Mouse (Mus musculus) hindbrain, embryonic 15.5 days (tissue): ENCODE measurements around the gene Atp5g2. TPM values are rescaled to one million over a fixed set of nuclear protein-coding genes. Genes with fewer than 3 reads are reported as not detected.
"Not testable (repeated sequence)": the region's sequence is repeated elsewhere in the genome, so short reads cannot be mapped to it uniquely, and the experiment has no call there.

ENCODE experiments used
- ATAC-seq: fragments of 200-750 bp; cut with Nextera tagmentation; 2 replicates; pipeline ENCODE4 v1.8.0; 2017; ENCODE audit warnings: low read depth, moderate number of reproducible peaks, moderate TSS enrichment; ENCODE audit not compliant: low FRiP score
- H3K27ac ChIP-seq: fragments of 300-500 bp; sonication (generic); replicated peaks from 2 replicates; pipeline ENCODE4 v1.5.1; 2015; ENCODE audit warnings: mild to moderate bottlenecking, inconsistent platforms
- H3K27me3 ChIP-seq: fragments of 300-500 bp; sonication (generic); 2 replicates; pipeline ENCODE4 v1.6.1; 2015; ENCODE audit warnings: control low read depth, inconsistent platforms
- H3K36me3 ChIP-seq: fragments of 300-500 bp; sonication (generic); 2 replicates; pipeline ENCODE4 v1.6.1; 2015; ENCODE audit warnings: control low read depth, inconsistent platforms
- H3K4me1 ChIP-seq: fragments of 300-500 bp; sonication (generic); replicated peaks from 2 replicates; pipeline ENCODE4 v1.6.1; 2015; ENCODE audit warnings: control low read depth, inconsistent platforms
- H3K4me2 ChIP-seq: fragments of 300-500 bp; sonication (generic); 2 replicates; pipeline ENCODE4 v1.6.1; 2015; ENCODE audit warnings: moderate library complexity, mild to moderate bottlenecking, inconsistent platforms
- H3K4me3 ChIP-seq: fragments of 300-500 bp; sonication (generic); 2 replicates; pipeline ENCODE4 v1.5.1; 2015; ENCODE audit warnings: mild to moderate bottlenecking, inconsistent platforms
- H3K9ac ChIP-seq: fragments of 300-500 bp; sonication (generic); 2 replicates; pipeline ENCODE4 v1.6.1; 2015; ENCODE audit warnings: inconsistent platforms
- H3K9me3 ChIP-seq: fragments of 300-500 bp; sonication (generic); 2 replicates; pipeline ENCODE4 v1.6.1; 2016; ENCODE audit warnings: control low read depth, inconsistent platforms
- WGBS: fragments of 180-500 bp; shearing (Covaris S2); methylation state at CpG from one replicate; pipeline ENCODE4 v1.1.7; 2015; 5-methylcytosine and 5-hydroxymethylcytosine counted together
- polyA plus RNA-seq: library from polyadenylated mRNA; unstranded; fragments of >200 nt; fragmentation: Nextera tagmentation; extraction: Ambion mirVana; gene quantifications from 2 replicates; pipeline ENCODE4 v1.2.1, GENCODE M21; 2015

Gene Atp5g2
- polyA plus RNA-seq, 1 experiment from 2014 or later: 51.0 TPM

- not testable (repeated sequence) for H3K27me3 ChIP-seq, H3K4me3 ChIP-seq, H3K9ac ChIP-seq, H3K4me1 ChIP-seq, ATAC-seq, H3K9me3 ChIP-seq, H3K27ac ChIP-seq, H3K4me2 ChIP-seq
- WGBS: no CpG with 5 or more reads among the region's 2 CpGs
- H3K36me3 ChIP-seq: peaks cover 45% of the 10 kb centered on the region
Measured at GRCm38 (mm10) chr15:102662601-102663000, 9.6 kb downstream of the Atp5g2 start.

DNA sequence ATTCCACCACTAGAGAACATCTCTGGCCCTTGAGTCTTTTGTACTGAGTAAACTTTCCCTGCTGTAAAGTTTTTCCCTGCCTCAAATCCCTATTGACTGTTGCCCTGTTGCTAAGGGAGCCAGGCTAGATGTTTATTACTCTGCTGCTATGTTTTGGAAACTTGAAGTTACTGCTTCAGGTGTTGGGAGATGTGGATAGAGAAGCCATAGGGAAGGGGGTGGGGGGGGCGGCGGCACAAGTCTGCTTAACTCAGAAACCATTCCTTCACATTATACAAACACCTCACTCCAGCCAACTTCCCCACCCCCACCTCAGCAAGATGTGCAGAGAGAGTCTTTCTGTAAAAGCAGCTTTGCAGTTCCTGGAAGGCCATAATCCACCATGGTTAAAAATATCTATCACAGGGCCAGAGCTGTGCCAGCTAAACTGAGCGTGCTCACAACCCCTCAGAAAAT is 14.2 kb downstream of the Atp5g2 start:
- WGBS: 82% methylated on average over 3 of the region's 3 CpGs
- no peak overlapping the region for H3K9ac ChIP-seq
- ATAC-seq: no peak
- H3K27me3 ChIP-seq: no peaks in the 10 kb centered on the region
- H3K9me3 ChIP-seq: no peaks in the 10 kb centered on the region
- peaks cover 12% of the 10 kb centered on the region for H3K36me3 ChIP-seq
- peak overlapping the region; percentile 80; the same call in 1 of the 2 replicates for H3K27ac ChIP-seq
- H3K4me1 ChIP-seq: peaks cover 11% of the 10 kb centered on the region; the same call in 1 of the 2 replicates
- H3K4me2 ChIP-seq: no peak overlapping the region
- H3K4me3 ChIP-seq: no peak overlapping the region

- Histone ChIP-seq H3K27ac (peak overlapping the region; percentile 80), H3K9me3 (no peaks in the 10 kb centered on the region), H3K4me2 (no peak overlapping the region), H3K4me1 (peaks cover 11% of the 10 kb centered on the region; the same call in 1 of the 2 replicates), H3K36me3 (0 out of 2 replicates have a peak, but pooled peaks cover 3% of the 10 kb centered on the region), H3K27me3 (no peaks in the 10 kb centered on the region), H3K9ac (no peak overlapping the region), H3K4me3 (no peak overlapping the region)
- 15% methylated on average over 4 of the region's 4 CpGs for WGBS
- ATAC-seq: peak; percentile 54; the same call in 1 of the 2 replicates
Measured at GRCm38 (mm10) chr15:102656658-102657057, 15.5 kb downstream of the Atp5g2 start.

DNA sequence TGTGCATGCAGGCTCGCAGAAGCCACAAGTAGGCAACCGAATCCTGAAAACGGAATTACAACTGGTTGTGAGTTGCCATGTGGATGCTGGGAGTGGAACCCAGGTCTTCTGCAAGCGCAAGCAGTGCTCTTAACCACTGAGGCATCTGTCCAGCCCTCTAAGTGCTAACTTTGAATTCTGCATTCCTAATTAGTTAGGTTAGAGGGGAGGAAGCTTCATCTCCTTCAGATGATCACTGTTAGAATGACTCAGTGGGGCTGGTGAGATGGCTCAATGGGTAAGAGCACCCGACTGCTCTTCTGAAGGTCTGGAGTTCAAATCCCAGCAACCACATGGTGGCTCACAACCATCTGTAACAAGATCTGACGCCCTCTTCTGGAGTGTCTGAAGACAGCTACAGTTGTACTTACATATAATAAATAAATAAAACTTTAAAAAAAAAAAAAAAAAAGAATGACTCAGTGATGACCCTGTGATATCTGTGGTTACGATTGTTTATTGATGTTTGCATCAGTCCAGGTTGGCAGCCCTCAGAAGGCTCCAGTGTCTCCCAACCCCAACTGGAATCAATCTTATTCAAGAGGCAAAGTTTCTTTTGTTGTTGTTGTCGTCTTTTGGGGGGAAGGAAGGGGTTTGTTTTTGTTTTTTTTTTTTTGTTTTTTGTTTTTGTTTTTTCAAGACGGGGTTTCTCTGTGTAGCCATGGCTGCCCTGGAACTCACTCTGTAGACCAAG is 20.1 kb downstream of the Atp5g2 start:
- not testable (repeated sequence) for H3K9ac ChIP-seq, ATAC-seq, H3K36me3 ChIP-seq, H3K27me3 ChIP-seq, H3K27ac ChIP-seq, H3K4me3 ChIP-seq, H3K9me3 ChIP-seq, H3K4me2 ChIP-seq, H3K4me1 ChIP-seq
- WGBS: 87% methylated on average over 9 of the region's 9 CpGs

GRCm38 (mm10) chr15:102651107-102651506 is 21.0 kb downstream of the Atp5g2 start:
- Histone ChIP-seq H3K4me2 (no peak overlapping the region), H3K36me3 (no peaks in the 10 kb centered on the region), H3K27ac (no peak overlapping the region), H3K9me3 (no peaks in the 10 kb centered on the region), H3K4me1 (no peaks in the 10 kb centered on the region), H3K27me3 (no peaks in the 10 kb centered on the region), H3K9ac (no peak overlapping the region), H3K4me3 (no peak overlapping the region)
- WGBS: 85% methylated on average over 3 of the region's 3 CpGs
- ATAC-seq: no peak

- WGBS: 71% methylated on average over 3 of the region's 3 CpGs
- H3K9ac ChIP-seq: no peak overlapping the region
- H3K9me3 ChIP-seq: no peaks in the 10 kb centered on the region
- no peaks in the 10 kb centered on the region for H3K27me3 ChIP-seq
- H3K4me2 ChIP-seq: no peak overlapping the region
- ATAC-seq: no peak
- no peak overlapping the region for H3K27ac ChIP-seq
- H3K4me3 ChIP-seq: no peak overlapping the region
- H3K4me1 ChIP-seq: no peaks in the 10 kb centered on the region
- H3K36me3 ChIP-seq: no peaks in the 10 kb centered on the region
Measured at GRCm38 (mm10) chr15:102635817-102636216, 36.3 kb downstream of the Atp5g2 start.

DNA sequence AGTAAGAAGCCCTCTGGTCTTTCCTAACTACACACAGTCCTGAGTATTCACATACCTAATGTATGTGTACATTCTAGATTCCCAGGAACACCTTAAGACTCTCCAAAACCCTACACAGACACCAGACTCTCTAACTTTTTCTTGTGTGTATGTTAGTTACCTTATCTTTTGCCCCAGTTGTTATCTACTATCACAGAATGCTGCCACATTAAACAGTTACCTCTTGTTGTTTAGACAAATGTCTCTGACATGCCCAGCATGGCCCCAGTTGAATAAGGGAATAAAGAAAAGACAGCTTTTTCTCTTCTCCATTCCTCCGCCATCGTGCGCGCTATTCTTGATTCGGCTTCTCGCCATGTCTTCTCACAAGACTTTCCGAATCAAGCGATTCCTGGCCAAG is 37.5 kb downstream of the Atp5g2 start:
- Histone ChIP-seq H3K9ac (no peak overlapping the region), H3K36me3 (no peaks in the 10 kb centered on the region), H3K4me2 (no peak overlapping the region), H3K4me1 (no peaks in the 10 kb centered on the region), H3K9me3 (no peaks in the 10 kb centered on the region), H3K27me3 (no peaks in the 10 kb centered on the region), H3K4me3 (no peak overlapping the region), H3K27ac (no peak overlapping the region)
- WGBS: 93% methylated on average over 8 of the region's 8 CpGs
- no peak for ATAC-seq

DNA sequence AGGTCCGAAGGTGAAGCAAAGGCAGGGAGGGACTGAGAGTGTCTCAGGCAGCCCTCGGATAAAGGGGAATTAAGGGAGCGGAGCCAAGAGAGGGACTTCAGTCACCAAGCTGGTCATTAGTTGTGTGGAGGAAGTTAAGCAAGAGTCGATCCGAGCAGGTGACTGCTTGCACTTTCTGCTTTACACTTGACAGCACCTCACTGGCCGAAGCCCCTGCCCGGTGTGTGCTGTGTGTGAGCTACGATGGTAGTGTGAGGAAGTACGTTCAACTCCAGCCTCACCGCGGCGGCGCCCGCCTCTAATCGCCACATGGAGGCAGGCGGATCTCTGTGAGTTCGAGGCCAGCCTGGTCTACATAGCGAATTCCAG is 46.5 kb downstream of the Atp5g2 start:
- 1% methylated on average over 18 of the region's 18 CpGs for WGBS
- peak overlapping the region; percentile 62 for H3K4me3 ChIP-seq

GRCm38 (mm10) chr15:102624970-102625686 is 47.0 kb downstream of the Atp5g2 start, which contains the start of the genes Gm28047 and Atf7:
Gene Gm28047 (minus strand): TSS chr15:102625067.
Gene Atf7 (minus strand): TSS chr15:102625464.
- H3K4me3 ChIP-seq: peak within 1 kb of the TSS; percentile 62
- no peaks in the 10 kb centered on the region for H3K36me3 ChIP-seq
- WGBS: under 1% methylated on average over 51 of the region's 51 CpGs
- H3K4me2 ChIP-seq: peak within 1 kb of the TSS; percentile 72
- peak within 1 kb of the TSS; percentile 93 for H3K27ac ChIP-seq
- no peaks in the 10 kb centered on the region for H3K9me3 ChIP-seq
- H3K9ac ChIP-seq: peak within 1 kb of the TSS; percentile 62
- no peaks in the 10 kb centered on the region for H3K27me3 ChIP-seq
- peak; percentile 100 for ATAC-seq
- peaks cover 24% of the 10 kb centered on the region for H3K4me1 ChIP-seq

More for the DNA sequence above, 46.5 kb downstream of the Atp5g2 start:
- ATAC-seq: peak; percentile 37; the same call in 1 of the 2 replicates
- Histone ChIP-seq H3K4me1 (peaks cover 24% of the 10 kb centered on the region), H3K9ac (peak overlapping the region; percentile 62), H3K36me3 (no peaks in the 10 kb centered on the region), H3K27me3 (no peaks in the 10 kb centered on the region), H3K4me2 (peak overlapping the region; percentile 72), H3K27ac (peak overlapping the region; percentile 93), H3K9me3 (no peaks in the 10 kb centered on the region)

- Histone ChIP-seq H3K27me3 (no peaks in the 10 kb centered on the region), H3K36me3 (no peaks in the 10 kb centered on the region), H3K9me3 (no peaks in the 10 kb centered on the region), H3K4me1 (peaks cover 24% of the 10 kb centered on the region), H3K4me2 (peak overlapping the region; percentile 72), H3K27ac (peak overlapping the region; percentile 93; the same call in 1 of the 2 replicates), H3K9ac (peak overlapping the region; percentile 38), H3K4me3 (peak overlapping the region; percentile 62)
- WGBS: 6% methylated on average over 17 of the region's 17 CpGs
- ATAC-seq: no peak; the same call in 1 of the 2 replicates
Measured at GRCm38 (mm10) chr15:102624291-102624969, 47.7 kb downstream of the Atp5g2 start.

- H3K4me1 ChIP-seq: peaks cover 24% of the 10 kb centered on the region
- H3K9ac ChIP-seq: no peak overlapping the region
- H3K27ac ChIP-seq: no peak overlapping the region
- no peak for ATAC-seq
- H3K36me3 ChIP-seq: no peaks in the 10 kb centered on the region
- no peak overlapping the region for H3K4me3 ChIP-seq
- H3K27me3 ChIP-seq: no peaks in the 10 kb centered on the region
- H3K4me2 ChIP-seq: peak overlapping the region; percentile 38; the same call in 1 of the 2 replicates
- 92% methylated on average over 3 of the region's 3 CpGs for WGBS
- H3K9me3 ChIP-seq: no peaks in the 10 kb centered on the region
Measured at GRCm38 (mm10) chr15:102623121-102623520, 49.0 kb downstream of the Atp5g2 start.

DNA sequence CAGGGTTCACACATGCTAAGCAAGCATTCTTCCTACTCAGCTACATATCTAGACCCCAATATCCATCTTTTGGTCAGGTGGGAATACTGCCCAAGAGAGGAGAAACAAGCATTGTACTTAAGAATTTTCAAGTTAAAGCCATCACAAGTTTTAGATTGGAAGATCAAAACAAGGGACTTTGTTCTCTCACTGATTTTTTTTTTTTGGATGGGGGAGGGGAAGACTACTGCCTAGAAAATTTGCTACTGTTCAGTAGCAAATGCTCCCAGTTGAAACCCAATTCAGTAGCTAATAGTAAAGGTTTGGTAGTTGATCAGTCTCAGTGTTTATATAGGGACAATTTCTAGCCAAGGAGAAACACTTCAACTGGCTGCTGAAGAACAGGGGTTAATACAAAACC is 49.6 kb downstream of the Atp5g2 start:
- Histone ChIP-seq H3K4me2 (no peak overlapping the region), H3K27ac (no peak overlapping the region), H3K27me3 (no peaks in the 10 kb centered on the region), H3K9me3 (no peaks in the 10 kb centered on the region), H3K36me3 (no peaks in the 10 kb centered on the region), H3K9ac (no peak overlapping the region), H3K4me1 (peaks cover 24% of the 10 kb centered on the region), H3K4me3 (no peak overlapping the region)
- ATAC-seq: no peak
